ENCODE assay signal across 8 mouse cellular contexts in the genomic region with DNA sequence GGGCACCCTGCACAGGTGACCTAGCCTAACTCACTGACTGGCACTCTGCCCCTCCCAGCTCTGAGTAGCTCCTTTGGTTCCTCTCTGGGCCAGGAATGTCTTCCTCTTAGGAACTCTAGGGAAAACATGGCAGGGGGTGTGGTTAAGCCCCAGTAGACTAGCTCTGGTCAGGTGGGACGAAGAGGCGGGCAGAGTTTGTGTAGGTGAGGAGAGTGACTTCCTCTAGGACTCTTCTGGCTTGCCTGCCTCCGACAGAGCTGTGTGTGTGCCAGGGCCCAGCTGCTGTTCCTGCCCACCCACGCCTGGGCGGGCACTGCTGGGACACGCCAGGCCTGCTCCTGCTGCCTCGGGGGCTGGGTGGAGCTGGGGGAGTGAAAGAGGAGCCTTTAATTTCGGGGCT. TPM values are rescaled to one million over a fixed set of nuclear protein-coding genes. Genes with fewer than 3 reads are reported as not detected.
DNase-seq lines count a peak whose midpoint lies in the region; ATAC-seq lines count a peak whose summit lies in the region.

No protein-coding gene starts in this region.

- H3K27me3 ChIP-seq in neural tube, embryonic 11.5 days (ENCODE audit: control insufficient read depth, insufficient read depth, low read length): no peaks in the 10 kb centered on the region
- H3K27me3 ChIP-seq in hindbrain, embryonic 10.5 days (ENCODE audit: insufficient read depth, poor library complexity, severe bottlenecking): peaks cover 67% of the 10 kb centered on the region
- H3K27me3 ChIP-seq in midbrain, embryonic 12.5 days: peaks cover 23% of the 10 kb centered on the region; the same call in 1 of the 2 replicates

- peak overlapping the region; percentile 30; the same call in 1 of the 2 replicates for H3K4me2 ChIP-seq in neural tube, embryonic 11.5 days (ENCODE audit: low read depth)
- peak overlapping the region; percentile 62 for H3K4me2 ChIP-seq in midbrain, embryonic 12.5 days (replicated peaks)

- no peak overlapping the region; the same call in 1 of the 2 replicates for H3K27ac ChIP-seq in neural tube, embryonic 11.5 days (ENCODE audit: low read depth, low read length)
- H3K27ac ChIP-seq in hindbrain, embryonic 10.5 days: peak overlapping the region; percentile 74
- peak overlapping the region; percentile 60 for H3K27ac ChIP-seq in midbrain, embryonic 12.5 days (replicated peaks)

- no peak for ATAC-seq in neural tube, embryonic 11.5 days (ENCODE audit: insufficient read depth, low FRiP score, low TSS enrichment)
- ATAC-seq in midbrain, embryonic 12.5 days (ENCODE audit: low FRiP score, low read depth): no peak

- H3K4me1 ChIP-seq in neural tube, embryonic 11.5 days (ENCODE audit: control insufficient read depth, insufficient read depth, low read length): peaks cover 11% of the 10 kb centered on the region; the same call in 1 of the 2 replicates
- H3K4me1 ChIP-seq in hindbrain, embryonic 10.5 days (replicated peaks): peaks cover 64% of the 10 kb centered on the region
- H3K4me1 ChIP-seq in midbrain, embryonic 12.5 days: peaks cover 60% of the 10 kb centered on the region

- no peak for DNase-seq in neural tube, embryonic 11.5 days (ENCODE audit: low spot score)
- DNase-seq in neural tube, embryonic 10.5 days (ENCODE audit: extremely low spot score, low spot score): no peak
- DNase-seq in hindbrain, embryonic 10.5 days (ENCODE audit: low spot score): no peak
- peak; percentile 22 for DNase-seq in left cerebral cortex, adult 11 months (ENCODE audit: low spot score)
- DNase-seq in testis, postnatal 14 days (ENCODE audit: low spot score): no peak
- no peak for DNase-seq in testis, postnatal 10 days (ENCODE audit: low spot score)
- no peak for DNase-seq in thymus, postnatal 36 days

- H3K9me3 ChIP-seq in neural tube, embryonic 11.5 days (ENCODE audit: control insufficient read depth, low read length): no peaks in the 10 kb centered on the region
- H3K9me3 ChIP-seq in hindbrain, embryonic 10.5 days: no peaks in the 10 kb centered on the region
- no peaks in the 10 kb centered on the region for H3K9me3 ChIP-seq in midbrain, embryonic 12.5 days

- 75% methylated on average over 8 of the region's 8 CpGs for WGBS in neural tube, embryonic 11.5 days
- 47% methylated on average over 8 of the region's 8 CpGs for WGBS in hindbrain, embryonic 10.5 days
- 66% methylated on average over 8 of the region's 8 CpGs for WGBS in midbrain, embryonic 12.5 days

- no peak overlapping the region for H3K9ac ChIP-seq in neural tube, embryonic 11.5 days (ENCODE audit: low read length)
- no peak overlapping the region for H3K9ac ChIP-seq in midbrain, embryonic 12.5 days (replicated peaks)

- H3K36me3 ChIP-seq in neural tube, embryonic 11.5 days (ENCODE audit: control insufficient read depth, insufficient read depth, low read length): no peaks in the 10 kb centered on the region
- peaks cover 29% of the 10 kb centered on the region for H3K36me3 ChIP-seq in hindbrain, embryonic 10.5 days
- peaks cover 8% of the 10 kb centered on the region for H3K36me3 ChIP-seq in midbrain, embryonic 12.5 days

- H3K4me3 ChIP-seq in neural tube, embryonic 11.5 days (ENCODE audit: low read depth, low read length): no peak overlapping the region
- H3K4me3 ChIP-seq in hindbrain, embryonic 10.5 days: peak overlapping the region; percentile 73
- peak overlapping the region; percentile 69 for H3K4me3 ChIP-seq in midbrain, embryonic 12.5 days

RNA-seq across cellular contexts. Expression of a gene that starts 5.1 kb away (rescaled TPM):
- polyA plus RNA-seq in neural tube, embryonic 11.5 days (2014; fragmentation: Nextera tagmentation; extraction: Ambion mirVana): 37.3 and 40.5 TPM in 2 replicates
- 48.9 and 52.6 TPM in 2 replicates for polyA plus RNA-seq in hindbrain, embryonic 10.5 days (2016; fragmentation: Nextera tagmentation; extraction: Ambion mirVana)
- polyA plus RNA-seq in midbrain, embryonic 12.5 days (2016; fragmentation: Nextera tagmentation; extraction: Ambion mirVana): 64.2 and 69.7 TPM in 2 replicates
